15 mouse cellular contexts compared by ENCODE assay signal in the genomic region with DNA sequence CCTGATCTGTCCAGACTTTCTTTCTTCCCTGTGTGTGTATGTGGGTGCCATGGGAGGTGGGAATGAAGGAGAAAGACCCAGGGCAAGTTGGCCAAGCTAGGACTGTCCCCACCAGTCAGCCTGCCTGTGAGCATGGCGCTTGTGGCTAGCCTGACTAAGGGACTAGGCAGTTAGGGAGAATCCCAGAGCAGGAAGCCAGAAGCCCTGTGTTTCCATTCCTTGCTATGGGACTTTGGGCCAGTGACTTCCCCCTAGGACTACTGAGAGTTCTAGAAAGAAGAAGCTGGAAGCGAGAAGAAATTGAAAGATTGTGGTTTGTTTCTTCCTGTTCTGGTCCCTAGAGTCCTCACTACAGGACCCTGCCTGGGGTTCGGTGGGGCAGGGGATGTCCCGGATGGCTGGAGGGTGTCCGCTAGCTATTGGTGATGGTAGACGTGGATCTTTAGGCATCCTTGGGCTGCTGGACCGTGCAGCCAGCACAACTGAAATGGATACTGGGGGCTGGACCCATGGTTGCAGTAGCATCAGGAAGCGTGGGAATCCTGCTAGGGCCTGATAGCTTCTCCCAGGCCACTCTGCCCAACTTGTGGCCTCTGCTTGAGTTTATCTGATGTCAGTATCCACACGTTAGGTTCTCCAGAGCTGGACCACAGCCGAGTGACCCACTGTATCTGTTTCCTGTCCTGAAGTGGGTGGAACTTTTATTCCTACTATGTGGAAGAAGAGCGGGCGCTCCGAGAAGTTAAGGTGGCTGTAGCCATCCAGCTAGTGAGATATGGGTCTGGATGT. TPM values are rescaled to one million over a fixed set of nuclear protein-coding genes. Genes with fewer than 3 reads are reported as not detected.
A peak's percentile ranks its signal among the peaks of the same experiment; 100 is the strongest.
DNase-seq lines count a peak whose midpoint lies in the region; ATAC-seq and TF ChIP-seq lines count a peak whose summit lies in the region.
"Had no signal": no experiment of that assay in that cellular context is flagged by ENCODE, and none has a peak within 500 bp of the region (broad histone marks: within the 10 kb centered on the region; RNA-seq: fewer than 3 reads in every experiment).

No protein-coding gene starts in this region.

- H3K27me3 ChIP-seq in forebrain, embryonic 13.5 days: no peaks in the 10 kb centered on the region
- H3K27me3 ChIP-seq in forebrain, postnatal 0 days (ENCODE audit: insufficient read depth, low read length): no peaks in the 10 kb centered on the region
- H3K27me3 ChIP-seq in limb, embryonic 12.5 days: no peaks in the 10 kb centered on the region
- no peaks in the 10 kb centered on the region for H3K27me3 ChIP-seq in limb, embryonic 10.5 days (ENCODE audit: low read depth, poor library complexity, severe bottlenecking)
- no peaks in the 10 kb centered on the region for H3K27me3 ChIP-seq in midbrain, embryonic 14.5 days (ENCODE audit: control insufficient read depth, insufficient read depth, low read length)
- H3K27me3 ChIP-seq: embryonic facial prominence, embryonic 13.5 days; forebrain, embryonic 12.5 days; hindbrain, embryonic 15.5 days had no signal

- H3K9ac ChIP-seq in forebrain, embryonic 13.5 days: 0 out of 2 replicates have a peak overlapping the region, but pooled peaks have one; percentile 13
- H3K9ac ChIP-seq in forebrain, postnatal 0 days: no peak overlapping the region
- H3K9ac ChIP-seq in limb, embryonic 12.5 days (replicated peaks): no peak overlapping the region; the same call in 1 of the 2 replicates
- no peak overlapping the region for H3K9ac ChIP-seq in midbrain, embryonic 14.5 days (replicated peaks; ENCODE audit: low read length)
- H3K9ac ChIP-seq: forebrain, embryonic 12.5 days; hindbrain, embryonic 15.5 days had no signal

- peaks cover 40% of the 10 kb centered on the region for H3K36me3 ChIP-seq in forebrain, embryonic 13.5 days (ENCODE audit: poor library complexity, severe bottlenecking)
- H3K36me3 ChIP-seq in forebrain, postnatal 0 days (ENCODE audit: insufficient read depth): peaks cover 15% of the 10 kb centered on the region; the same call in 1 of the 2 replicates
- peaks cover 63% of the 10 kb centered on the region for H3K36me3 ChIP-seq in limb, embryonic 12.5 days
- peaks cover 68% of the 10 kb centered on the region for H3K36me3 ChIP-seq in limb, embryonic 10.5 days
- H3K36me3 ChIP-seq in midbrain, embryonic 14.5 days (ENCODE audit: control insufficient read depth, insufficient read depth, low read length): peaks cover 21% of the 10 kb centered on the region
- H3K36me3 ChIP-seq: hindbrain, embryonic 15.5 days had no signal

- TF ChIP-seq POLR2A in bone marrow, adult 2 months (IDR thresholded peaks at IDR 0.05; ENCODE audit: borderline replicate concordance, control insufficient read depth, low read depth, low read length): no peak

- 92% methylated on average over 13 of the region's 13 CpGs for WGBS in forebrain, embryonic 13.5 days
- WGBS in forebrain, postnatal 0 days: 88% methylated on average over 13 of the region's 13 CpGs
- WGBS in limb, embryonic 12.5 days: 89% methylated on average over 13 of the region's 13 CpGs
- WGBS in limb, embryonic 10.5 days: 88% methylated on average over 13 of the region's 13 CpGs
- WGBS in bone marrow, adult 2 months: 30% methylated on average over 13 of the region's 13 CpGs
- WGBS in midbrain, embryonic 14.5 days: 92% methylated on average over 13 of the region's 13 CpGs

- peaks cover 90% of the 10 kb centered on the region for H3K4me1 ChIP-seq in forebrain, embryonic 13.5 days
- H3K4me1 ChIP-seq in forebrain, postnatal 0 days (ENCODE audit: insufficient read depth): peaks cover 13% of the 10 kb centered on the region; the same call in 1 of the 2 replicates
- H3K4me1 ChIP-seq in limb, embryonic 12.5 days (replicated peaks): peaks cover 72% of the 10 kb centered on the region
- H3K4me1 ChIP-seq in limb, embryonic 10.5 days: peaks cover 84% of the 10 kb centered on the region
- H3K4me1 ChIP-seq in bone marrow, adult 2 months (ENCODE audit: control insufficient read depth, insufficient read depth, low read length): peaks cover 2% of the 10 kb centered on the region
- H3K4me1 ChIP-seq in midbrain, embryonic 14.5 days (ENCODE audit: control insufficient read depth, insufficient read depth, low read length): peaks cover 48% of the 10 kb centered on the region

- H3K9me3 ChIP-seq in forebrain, embryonic 13.5 days (replicated peaks): no peaks in the 10 kb centered on the region
- no peaks in the 10 kb centered on the region for H3K9me3 ChIP-seq in forebrain, postnatal 0 days (ENCODE audit: low read length)
- H3K9me3 ChIP-seq in limb, embryonic 12.5 days: no peaks in the 10 kb centered on the region
- no peaks in the 10 kb centered on the region for H3K9me3 ChIP-seq in limb, embryonic 10.5 days (replicated peaks)
- no peaks in the 10 kb centered on the region for H3K9me3 ChIP-seq in midbrain, embryonic 14.5 days (ENCODE audit: control insufficient read depth, low read length)
- H3K9me3 ChIP-seq: embryonic facial prominence, embryonic 13.5 days; forebrain, embryonic 12.5 days; hindbrain, embryonic 15.5 days had no signal

- TF ChIP-seq CTCF in forebrain, postnatal 0 days (IDR thresholded peaks at IDR 0.05; ENCODE audit: low read depth): no peak
- no peak for TF ChIP-seq CTCF in bone marrow, adult 2 months (IDR thresholded peaks at IDR 0.05; ENCODE audit: control insufficient read depth, insufficient read depth, low read length)

- no peak for DNase-seq in forebrain, postnatal 0 days
- DNase-seq in limb, embryonic 10.5 days (ENCODE audit: low spot score): no peak
- no peak for DNase-seq in midbrain, embryonic 14.5 days
- DNase-seq in lung, adult 18-20 months: no peak
- no peak for DNase-seq in testis, postnatal 14 days (ENCODE audit: low spot score)
- DNase-seq: adrenal gland, postnatal 25 days; cerebellum, adult 11-12 months; kidney, adult 8-10 months had no signal

- peak overlapping the region; percentile 5; the same call in 1 of the 2 replicates for H3K4me2 ChIP-seq in forebrain, embryonic 13.5 days
- H3K4me2 ChIP-seq in forebrain, postnatal 0 days (ENCODE audit: low read depth): no peak overlapping the region
- H3K4me2 ChIP-seq in limb, embryonic 12.5 days: no peak overlapping the region
- H3K4me2 ChIP-seq in midbrain, embryonic 14.5 days (ENCODE audit: low read length): no peak overlapping the region
- H3K4me2 ChIP-seq: embryonic facial prominence, embryonic 13.5 days; forebrain, embryonic 12.5 days; heart, embryonic 11.5 days; hindbrain, embryonic 15.5 days had no signal

- H3K4me3 ChIP-seq in forebrain, embryonic 13.5 days: no peak overlapping the region
- no peak overlapping the region for H3K4me3 ChIP-seq in forebrain, postnatal 0 days (ENCODE audit: low read depth, low read length)
- H3K4me3 ChIP-seq in limb, embryonic 12.5 days (replicated peaks): no peak overlapping the region
- H3K4me3 ChIP-seq in limb, embryonic 10.5 days: no peak overlapping the region
- no peak overlapping the region for H3K4me3 ChIP-seq in bone marrow, adult 2 months (replicated peaks; ENCODE audit: control insufficient read depth, low read depth, low read length)
- no peak overlapping the region for H3K4me3 ChIP-seq in midbrain, embryonic 14.5 days (replicated peaks; ENCODE audit: low read depth, low read length)
- H3K4me3 ChIP-seq: embryonic facial prominence, embryonic 13.5 days; forebrain, embryonic 12.5 days; hindbrain, embryonic 15.5 days had no signal

- peak overlapping the region; percentile 32; the same call in 1 of the 2 replicates for H3K27ac ChIP-seq in forebrain, embryonic 13.5 days
- H3K27ac ChIP-seq in forebrain, postnatal 0 days (ENCODE audit: low read depth, low read length): no peak overlapping the region
- H3K27ac ChIP-seq in limb, embryonic 12.5 days: 0 out of 2 replicates have a peak overlapping the region, but pooled peaks have one; percentile 7
- H3K27ac ChIP-seq in limb, embryonic 10.5 days: no peak overlapping the region
- 0 out of 2 replicates have a peak overlapping the region, but pooled peaks have one; percentile 24 for H3K27ac ChIP-seq in bone marrow, adult 2 months (ENCODE audit: control insufficient read depth, insufficient read depth, low read depth, low read length, poor library complexity)
- H3K27ac ChIP-seq in midbrain, embryonic 14.5 days (replicated peaks; ENCODE audit: low read depth, low read length): peak overlapping the region; percentile 3; the same call in 1 of the 2 replicates

- ATAC-seq in forebrain, embryonic 13.5 days: no peak
- no peak for ATAC-seq in forebrain, postnatal 0 days
- ATAC-seq in limb, embryonic 12.5 days (ENCODE audit: insufficient number of reproducible peaks, insufficient read depth, low FRiP score, low TSS enrichment, low read depth): no peak
- ATAC-seq in midbrain, embryonic 14.5 days (ENCODE audit: low FRiP score, low TSS enrichment): no peak

RNA-seq across cellular contexts. Expression of a gene that starts 10.3 kb away (rescaled TPM):
- polyA plus RNA-seq in forebrain, embryonic 13.5 days (2015; fragmentation: Nextera tagmentation; extraction: Ambion mirVana): 28.9 and 35.1 TPM in 2 replicates
- 96.0 and 124 TPM in 2 replicates for total RNA-seq in forebrain, postnatal 0 days (2014; rRNA removed)
- polyA plus RNA-seq in forebrain, postnatal 0 days (2015; fragmentation: Nextera tagmentation; extraction: Ambion mirVana): 22.8 and 29.1 TPM in 2 replicates
- polyA plus RNA-seq in limb, embryonic 12.5 days (2016; fragmentation: Nextera tagmentation; extraction: Ambion mirVana): 30.3 and 35.3 TPM in 2 replicates
- 21.7 and 26.2 TPM in 2 replicates for polyA plus RNA-seq in limb, embryonic 10.5 days (2016; fragmentation: Nextera tagmentation; extraction: Ambion mirVana)
- polyA plus RNA-seq in bone marrow, adult 2 months (2011; ENCODE audit: insufficient read depth, insufficient read length, low replicate concordance, missing spikeins): 13.7 and 15.4 TPM in 2 replicates
- 34.3 and 52.2 TPM in 2 replicates for polyA plus RNA-seq in midbrain, embryonic 14.5 days (2014; fragmentation: Nextera tagmentation; extraction: Ambion mirVana)

Comparison
In these comparisons a context has a peak if more than half of its experiments do, and no peak if none do; other contexts are left out.
1. H3K27ac ChIP-seq: peak in forebrain, embryonic 13.5 days (single experiment), limb, embryonic 12.5 days (single experiment), bone marrow, adult 2 months (single experiment) and midbrain, embryonic 14.5 days (single experiment); none in forebrain, postnatal 0 days (single experiment) and limb, embryonic 10.5 days (single experiment).